Mouse (Mus musculus): Measurements from ENCODE around the gene Wnt5b.
A peak's percentile ranks its signal among the peaks of the same experiment; 100 is the strongest.

- TF ChIP-seq CTCF (IDR thresholded peaks at IDR 0.05; ENCODE audit: low read depth) = no peak
- TF ChIP-seq EP300 (IDR thresholded peaks at IDR 0.05; ENCODE audit: low read depth) = peak; percentile 39; the same call in 1 of the 2 replicates
Measured at GRCm38 (mm10) chr6:119409766-119410165, 134.4 kb downstream of the Wnt5b start.
